Comparison of ENCODE assay signal across 8 mouse cellular contexts in the genomic region with DNA sequence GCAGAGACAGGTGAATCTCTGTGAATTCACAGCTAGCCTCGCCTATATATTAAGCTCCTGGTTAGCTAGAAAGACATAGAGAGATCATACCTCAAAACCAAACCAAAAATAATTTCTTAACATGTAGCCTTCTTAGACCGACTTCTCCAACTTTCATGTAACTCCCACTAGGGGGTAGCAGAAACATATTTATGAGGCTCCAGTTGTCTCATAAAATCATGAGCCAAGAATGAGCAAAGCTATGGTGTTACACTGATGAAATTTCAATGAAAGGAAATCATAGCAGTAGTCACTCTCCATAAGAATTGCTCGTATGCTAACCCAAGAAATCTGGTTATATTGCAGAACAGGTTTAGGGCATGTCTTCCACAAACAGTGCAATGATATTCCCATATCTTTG.
DNase-seq lines count a peak whose midpoint lies in the region; ATAC-seq and TF ChIP-seq lines count a peak whose summit lies in the region.

No protein-coding gene starts in this region.

- H3K4me3 ChIP-seq in heart, adult 2 months = no peak overlapping the region
- H3K4me3 ChIP-seq in stomach, postnatal 0 days (ENCODE audit: low read depth, low read length) = no peak overlapping the region

- H3K4me2 ChIP-seq in stomach, postnatal 0 days (replicated peaks; ENCODE audit: low read depth) = no peak overlapping the region

- H3K36me3 ChIP-seq in heart, adult 2 months (ENCODE audit: control insufficient read depth, insufficient read depth, low read length) = no peaks in the 10 kb centered on the region
- H3K36me3 ChIP-seq in stomach, postnatal 0 days (ENCODE audit: control insufficient read depth, insufficient read depth, low read length) = no peaks in the 10 kb centered on the region

- H3K4me1 ChIP-seq in heart, adult 2 months (ENCODE audit: control insufficient read depth, insufficient read depth, low read length) = no peaks in the 10 kb centered on the region
- no peaks in the 10 kb centered on the region for H3K4me1 ChIP-seq in stomach, postnatal 0 days (replicated peaks; ENCODE audit: control insufficient read depth, insufficient read depth)

- TF ChIP-seq POLR2A in heart, adult 2 months (IDR thresholded peaks at IDR 0.05; ENCODE audit: insufficient read depth, low read depth, low read length) = no peak

- peak; percentile 77 for TF ChIP-seq CTCF in heart, adult 2 months (IDR thresholded peaks at IDR 0.05)
- peak; percentile 84 for TF ChIP-seq CTCF in stomach, postnatal 0 days (IDR thresholded peaks at IDR 0.05; ENCODE audit: low read depth)

- no peak for DNase-seq in heart, adult 2 months
- no peak for DNase-seq in heart, adult 11 months
- peak; percentile 19 for DNase-seq in right cerebral cortex, adult 18-20 months
- no peak for DNase-seq in right cerebral cortex, postnatal 25 days
- peak; percentile 35 for DNase-seq in fibroblast of lung, adult 2 months (ENCODE audit: low read depth)
- peak; percentile 34 for DNase-seq in lung, postnatal 10 days
- no peak for DNase-seq in stomach, postnatal 0 days (ENCODE audit: low spot score)
- DNase-seq in urinary bladder, postnatal 36 days (ENCODE audit: low spot score in 2 of 2) = no peak

- no peak overlapping the region for H3K9ac ChIP-seq in heart, adult 2 months (ENCODE audit: low read depth, low read length)
- H3K9ac ChIP-seq in stomach, postnatal 0 days (ENCODE audit: low read length) = no peak overlapping the region

- no peak for TF ChIP-seq EP300 in heart, adult 2 months (IDR thresholded peaks at IDR 0.05; ENCODE audit: insufficient read depth, low read depth, low read length)
- no peak for TF ChIP-seq EP300 in stomach, postnatal 0 days (optimal IDR thresholded peaks at IDR 0.05)

- 6% methylated on average over 3 of the region's 3 CpGs for WGBS in heart, adult 2 months
- WGBS in stomach, postnatal 0 days = 17% methylated on average over 3 of the region's 3 CpGs

- H3K79me2 ChIP-seq in heart, adult 2 months (replicated peaks; ENCODE audit: control insufficient read depth, insufficient read depth, low read length) = no peaks in the 10 kb centered on the region

- ATAC-seq in stomach, postnatal 0 days (ENCODE audit: low FRiP score, low TSS enrichment) = 0 out of 2 replicates have a peak, but pooled peaks have one; percentile 45

- H3K27me3 ChIP-seq in heart, adult 2 months (ENCODE audit: control insufficient read depth, insufficient read depth, low read length) = no peaks in the 10 kb centered on the region
- no peaks in the 10 kb centered on the region for H3K27me3 ChIP-seq in stomach, postnatal 0 days (ENCODE audit: control insufficient read depth, insufficient read depth, low read length)

- intact Hi-C loops in heart, adult 2 months (cut with DNase I) = loop anchor here (1.0 to 10.0 kb wide), 2 partner anchors 150 to 767 kb away; partner anchors contain the start of gene Rab32

- no peaks in the 10 kb centered on the region for H3K9me3 ChIP-seq in stomach, postnatal 0 days (ENCODE audit: control insufficient read depth, low read length)

- H3K27ac ChIP-seq in heart, adult 2 months = no peak overlapping the region
- no peak overlapping the region for H3K27ac ChIP-seq in stomach, postnatal 0 days (replicated peaks)

Comparison
In these comparisons a context has a peak if more than half of its experiments do, and no peak if none do; other contexts are left out.
1. DNase-seq: peak in right cerebral cortex, adult 18-20 months (single experiment), fibroblast of lung, adult 2 months (single experiment) and lung, postnatal 10 days (single experiment); none in heart, adult 2 months (0 of 2), heart, adult 11 months (single experiment), right cerebral cortex, postnatal 25 days (single experiment), stomach, postnatal 0 days (single experiment) and urinary bladder, postnatal 36 days (0 of 2).